ENCODE assay signal across 8 mouse cellular contexts in genomic region chr10:68191691-68192380, GRCm38 (mm10).
DNase-seq lines count a peak whose midpoint lies in the region; ATAC-seq and TF ChIP-seq lines count a peak whose summit lies in the region.

No protein-coding gene starts in this region.

- WGBS in limb, embryonic 13.5 days, result 14% methylated on average over 13 of the region's 13 CpGs

- H3K4me3 ChIP-seq in limb, embryonic 13.5 days, result 0 out of 2 replicates have a peak overlapping the region, but pooled peaks have one; percentile 1
- H3K4me3 ChIP-seq in myocyte, result no peak overlapping the region

- no peaks in the 10 kb centered on the region for H3K9me3 ChIP-seq in limb, embryonic 13.5 days

- DNase-seq in urinary bladder, postnatal 25 days (ENCODE audit: low spot score), result peak; percentile 48
- no peak for DNase-seq in urinary bladder, adult 2 months (ENCODE audit: low spot score)
- peak; percentile 63 for DNase-seq in cerebellum, adult 8-10 months
- DNase-seq in gastrocnemius, postnatal 36 days, result peak; percentile 35 to 37
- DNase-seq in induced T-regulatory cell, adult 2 months (ENCODE audit: low read depth), result peak; percentile 80

- peak overlapping the region; percentile 42 for H3K4me2 ChIP-seq in limb, embryonic 13.5 days (replicated peaks)
- H3K4me2 ChIP-seq in myocyte (ENCODE audit: low read depth), result peak overlapping the region; percentile 78

- no peak overlapping the region for H3ac ChIP-seq in myocyte (ENCODE audit: control insufficient read depth, insufficient read length)

- no peaks in the 10 kb centered on the region for H3K27me3 ChIP-seq in limb, embryonic 13.5 days
- no peaks in the 10 kb centered on the region for H3K27me3 ChIP-seq in myocyte (ENCODE audit: control insufficient read depth, insufficient read depth, insufficient read length)

- no peak for TF ChIP-seq POLR2A in myocyte (IDR thresholded peaks at IDR 0.05; ENCODE audit: insufficient read length, low read depth)

- no peak for ATAC-seq in limb, embryonic 13.5 days (ENCODE audit: low FRiP score, low read depth)
- no peak for ATAC-seq in erythroblast, adult 5-6 weeks (replicated peaks; ENCODE audit: low FRiP score, poor library complexity, severe bottlenecking)

- H3K36me3 ChIP-seq in limb, embryonic 13.5 days, result peaks cover 13% of the 10 kb centered on the region
- no peaks in the 10 kb centered on the region for H3K36me3 ChIP-seq in myocyte (ENCODE audit: control insufficient read depth, insufficient read depth)

- intact Hi-C loops in gastrocnemius, postnatal 36 days (cut with DNase I), result no loop called here

- H3K4me1 ChIP-seq in limb, embryonic 13.5 days, result peaks cover 41% of the 10 kb centered on the region

- H3K79me2 ChIP-seq in myocyte (ENCODE audit: control insufficient read depth, insufficient read depth), result peaks cover 19% of the 10 kb centered on the region

- H3K9ac ChIP-seq in limb, embryonic 13.5 days, result no peak overlapping the region

- H3K27ac ChIP-seq in limb, embryonic 13.5 days, result peak overlapping the region; percentile 16; the same call in 1 of the 2 replicates

TF ChIP-seq in myocyte, 11 proteins besides CTCF, POLR2A, EP300 and RAD21:
- TF ChIP-seq SRF (IDR thresholded peaks at IDR 0.05; ENCODE audit: control insufficient read depth, insufficient read length, low read depth) (no peak), TCF12 (IDR thresholded peaks at IDR 0.05; ENCODE audit: insufficient read depth, poor library complexity, severe bottlenecking) (no peak), REST (IDR thresholded peaks at IDR 0.05; ENCODE audit: insufficient read depth, insufficient read length) (no peak), E2F4 (IDR thresholded peaks at IDR 0.05; ENCODE audit: insufficient read depth) (no peak), CEBPB (IDR thresholded peaks at IDR 0.05; ENCODE audit: insufficient read depth, poor library complexity, severe bottlenecking) (no peak), MYOG (IDR thresholded peaks at IDR 0.05; ENCODE audit: control insufficient read depth in 1 of 3, insufficient read depth in 1 of 3, insufficient read length in 2 of 3, low read depth in 2 of 3) (no peak), POLR2AphosphoS2 (IDR thresholded peaks at IDR 0.05; ENCODE audit: insufficient read length, low read depth) (no peak), MYOD1 (IDR thresholded peaks at IDR 0.05; ENCODE audit: control insufficient read depth in 1 of 3, insufficient read length in 2 of 3, low read depth in 2 of 3) (no peak), USF1 (IDR thresholded peaks at IDR 0.05; ENCODE audit: low read depth) (no peak), TCF3 (IDR thresholded peaks at IDR 0.05; ENCODE audit: insufficient read length, low read depth) (no peak), MAX (IDR thresholded peaks at IDR 0.05; ENCODE audit: low read depth) (no peak)
